Mouse (Mus musculus) cerebellum, adult 18-20 months (tissue): Measurements from ENCODE around the gene Gm20388.

Source experiments
- DNase-seq, 2 experiments: peaks; one replicate each; pipeline ENCODE4 v3.0.0; 2021

The Gm20388 gene

GRCm38 (mm10) chr8:122076183-122076842 is 2165.7 kb downstream of the Gm20388 start:
- DNase-seq: no peak

- no peak for DNase-seq
Observed at GRCm38 (mm10) chr8:122078321-122078720, 2167.7 kb downstream of the Gm20388 start.

- no peak for DNase-seq
Observed at GRCm38 (mm10) chr8:122079093-122079492, 2168.5 kb downstream of the Gm20388 start.

- no peak for DNase-seq
Observed at GRCm38 (mm10) chr8:122080347-122080746, 2169.7 kb downstream of the Gm20388 start.

GRCm38 (mm10) chr8:122083401-122083800 is 2172.8 kb downstream of the Gm20388 start:
- no peak for DNase-seq

- DNase-seq: no peak
Observed at GRCm38 (mm10) chr8:122084145-122084544, 2173.5 kb downstream of the Gm20388 start.

- DNase-seq: no peak
Observed at GRCm38 (mm10) chr8:122084726-122085410, 2174.2 kb downstream of the Gm20388 start.

- DNase-seq: peak; percentile 44 to 58
Observed at GRCm38 (mm10) chr8:122086064-122086463, 2175.4 kb downstream of the Gm20388 start.

- no peak for DNase-seq
Observed at GRCm38 (mm10) chr8:122088631-122089030, 2178.0 kb downstream of the Gm20388 start.

- DNase-seq: no peak
Observed at GRCm38 (mm10) chr8:122089186-122089700, 2178.6 kb downstream of the Gm20388 start.

GRCm38 (mm10) chr8:122092476-122092875 is 2181.8 kb downstream of the Gm20388 start:
- DNase-seq: no peak

GRCm38 (mm10) chr8:122098766-122099165 is 2188.1 kb downstream of the Gm20388 start:
- no peak for DNase-seq

GRCm38 (mm10) chr8:122099711-122100220 is 2189.1 kb downstream of the Gm20388 start:
- no peak for DNase-seq

GRCm38 (mm10) chr8:122101816-122102215 is 2191.2 kb downstream of the Gm20388 start:
- DNase-seq: no peak

- DNase-seq: no peak
Observed at GRCm38 (mm10) chr8:122102286-122102685, 2191.6 kb downstream of the Gm20388 start.

GRCm38 (mm10) chr8:122103241-122103640 is 2192.6 kb downstream of the Gm20388 start:
- no peak for DNase-seq

GRCm38 (mm10) chr8:122104658-122105057 is 2194.0 kb downstream of the Gm20388 start:
- no peak for DNase-seq

- no peak for DNase-seq
Observed at GRCm38 (mm10) chr8:122106270-122106669, 2195.6 kb downstream of the Gm20388 start.

- DNase-seq: no peak
Observed at GRCm38 (mm10) chr8:122110240-122110866, 2199.7 kb downstream of the Gm20388 start.

GRCm38 (mm10) chr8:122110867-122111253 is 2200.2 kb downstream of the Gm20388 start:
- no peak for DNase-seq

- DNase-seq: no peak
Observed at GRCm38 (mm10) chr8:122111745-122112144, 2201.1 kb downstream of the Gm20388 start.

- DNase-seq: no peak
Observed at GRCm38 (mm10) chr8:122112264-122112965, 2201.8 kb downstream of the Gm20388 start.

- no peak for DNase-seq
Observed at GRCm38 (mm10) chr8:122114890-122115289, 2204.2 kb downstream of the Gm20388 start.
